Mouse (Mus musculus) frontal cortex, postnatal 25 days (tissue): ENCODE measurements at regions not wholly inside any gene's neighbourhood (a gene's known extent, or its start where the extent isn't known, plus 50 kb on each side); places are given as distances from the start of the nearest gene placed in this dataset.

Source experiments
- DNase-seq, 2 experiments: peaks; one replicate each; pipeline ENCODE4 v3.0.0; 2022; ENCODE audit warnings: low spot score in 2 of 2

DNA sequence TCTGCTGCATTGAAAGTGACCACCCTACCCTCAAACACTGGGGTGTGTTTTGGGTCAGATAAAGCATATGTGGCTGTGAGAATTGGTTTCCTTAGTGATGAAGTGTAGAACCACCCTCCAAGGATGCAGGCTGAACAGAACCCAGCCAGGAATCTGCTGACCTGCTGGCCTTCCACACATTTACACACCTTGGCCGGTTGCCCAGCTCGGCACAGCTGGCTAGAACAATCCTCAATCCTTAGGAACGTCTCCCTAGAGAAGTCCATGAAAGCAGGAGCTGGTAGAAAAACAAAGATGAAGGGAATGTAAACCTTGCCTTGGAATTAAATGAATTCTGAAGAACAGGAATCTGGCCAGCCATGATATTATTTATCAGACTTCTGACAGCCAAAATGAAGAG lies 737.3 kb downstream of the Slc4a3 start:
- DNase-seq, result no peak

GRCm38 (mm10) chr1:76322943-76323559 lies 777.0 kb downstream of the Slc4a3 start:
- no peak for DNase-seq

GRCm38 (mm10) chr1:76323592-76323991 lies 777.5 kb downstream of the Slc4a3 start:
- DNase-seq, result no peak

- DNase-seq, result no peak
These were observed 789.9 kb downstream of the Slc4a3 start for GRCm38 (mm10) chr1:76336011-76336410.

- no peak for DNase-seq
These were observed 816.0 kb downstream of the Slc4a3 start for GRCm38 (mm10) chr1:76362106-76362505.

DNA sequence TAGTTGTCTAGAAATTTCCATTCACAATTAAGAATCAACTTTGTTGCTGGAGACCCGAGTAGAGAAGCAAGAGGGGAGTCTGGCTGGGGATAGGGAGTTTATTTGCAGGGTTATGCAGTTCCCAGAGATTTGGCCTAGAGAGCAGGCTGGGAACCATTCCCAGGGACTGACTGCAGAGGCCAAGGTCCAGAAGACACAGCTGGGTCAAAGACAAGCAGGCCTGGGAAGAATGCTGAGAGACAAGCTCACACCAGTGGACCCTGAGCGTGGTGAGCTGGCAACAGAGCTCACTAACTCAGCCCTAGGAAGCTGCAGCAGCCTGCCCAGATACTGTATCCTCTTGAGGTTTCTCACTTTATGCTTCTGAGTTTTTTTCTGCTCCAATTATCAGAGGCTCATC lies 827.9 kb downstream of the Slc4a3 start:
- no peak for DNase-seq

DNA sequence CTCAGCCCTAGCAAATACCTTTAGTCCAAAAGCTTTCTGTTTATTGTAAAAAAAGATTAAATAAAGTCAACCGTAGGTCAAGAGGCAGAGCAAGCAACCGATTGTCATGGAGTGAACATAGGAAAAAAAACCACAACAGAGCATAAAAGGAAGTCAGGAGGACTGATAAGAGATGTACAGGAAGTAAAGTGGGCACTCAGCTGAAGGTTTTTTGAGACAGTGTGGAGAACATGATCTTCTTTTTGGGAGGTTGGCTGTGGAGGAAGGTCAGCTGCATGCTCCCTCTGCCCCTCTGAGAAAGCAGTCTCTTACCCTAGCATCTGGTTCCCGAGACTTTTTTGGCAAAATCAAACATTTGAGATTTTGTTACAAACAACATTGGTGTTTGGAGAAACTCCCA lies 832.1 kb downstream of the Slc4a3 start:
- DNase-seq, result no peak

GRCm38 (mm10) chr1:76392536-76392935 lies 846.5 kb downstream of the Slc4a3 start:
- no peak for DNase-seq

GRCm38 (mm10) chr1:76394038-76394437 lies 848.0 kb downstream of the Slc4a3 start:
- DNase-seq, result no peak

GRCm38 (mm10) chr1:76402854-76403253 lies 856.8 kb downstream of the Slc4a3 start:
- no peak for DNase-seq

GRCm38 (mm10) chr1:76404003-76404402 lies 857.9 kb downstream of the Slc4a3 start:
- no peak for DNase-seq

GRCm38 (mm10) chr1:76410813-76411212 lies 864.7 kb downstream of the Slc4a3 start:
- DNase-seq, result no peak

- DNase-seq, result no peak
These were observed 874.5 kb downstream of the Slc4a3 start for GRCm38 (mm10) chr1:76420525-76420924.

GRCm38 (mm10) chr1:76427439-76427838 lies 881.4 kb downstream of the Slc4a3 start:
- peak; percentile 10 to 40 for DNase-seq

DNA sequence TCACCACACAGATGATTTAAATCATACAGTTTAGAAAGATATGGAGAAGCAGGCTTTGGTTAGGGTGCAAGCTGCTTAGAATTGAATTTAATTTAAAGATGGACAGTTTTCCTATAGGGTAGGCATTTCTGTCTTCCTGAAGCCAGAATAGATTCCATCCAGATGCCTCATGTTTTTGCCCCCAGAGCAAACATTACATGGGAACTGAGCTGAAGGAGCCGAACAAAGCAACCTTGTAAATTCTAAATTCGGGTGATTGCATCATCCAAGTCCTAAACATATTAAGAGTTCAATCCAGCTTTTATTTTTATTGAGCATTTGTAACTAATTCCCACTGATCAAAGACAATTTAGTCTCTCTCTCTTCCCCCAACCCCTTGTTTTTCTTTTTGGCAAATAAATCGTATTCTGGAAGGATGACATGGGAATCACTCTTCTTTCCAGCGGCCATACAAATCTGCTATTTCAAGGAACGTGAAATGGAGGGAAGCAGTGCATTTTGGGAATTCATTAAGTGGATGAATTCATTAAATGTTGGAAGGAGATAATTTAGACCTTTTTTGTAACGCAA lies 884.1 kb downstream of the Slc4a3 start:
- DNase-seq, result no peak

DNA sequence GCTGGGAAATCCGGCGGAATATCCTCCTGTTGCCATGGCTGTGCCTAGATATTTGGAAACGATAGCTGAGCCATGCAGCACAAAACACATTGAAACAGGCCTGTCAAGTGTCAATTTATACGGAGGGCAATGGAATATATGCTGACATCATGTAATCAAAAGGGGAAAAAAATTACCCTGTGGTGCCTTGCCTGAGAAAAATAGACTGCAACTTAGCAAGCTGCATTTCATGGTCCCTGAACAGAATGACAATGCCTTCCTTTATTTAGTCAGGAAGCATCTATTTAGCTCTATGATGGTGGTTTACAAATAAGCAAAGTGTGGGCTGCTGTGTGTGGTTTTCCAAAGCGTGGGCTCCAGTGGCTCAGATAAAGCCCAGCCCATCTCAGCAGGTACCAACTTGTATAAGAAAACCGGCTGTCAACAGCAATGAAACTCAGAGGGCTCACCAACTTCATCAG lies 887.4 kb downstream of the Slc4a3 start:
- no peak for DNase-seq

DNA sequence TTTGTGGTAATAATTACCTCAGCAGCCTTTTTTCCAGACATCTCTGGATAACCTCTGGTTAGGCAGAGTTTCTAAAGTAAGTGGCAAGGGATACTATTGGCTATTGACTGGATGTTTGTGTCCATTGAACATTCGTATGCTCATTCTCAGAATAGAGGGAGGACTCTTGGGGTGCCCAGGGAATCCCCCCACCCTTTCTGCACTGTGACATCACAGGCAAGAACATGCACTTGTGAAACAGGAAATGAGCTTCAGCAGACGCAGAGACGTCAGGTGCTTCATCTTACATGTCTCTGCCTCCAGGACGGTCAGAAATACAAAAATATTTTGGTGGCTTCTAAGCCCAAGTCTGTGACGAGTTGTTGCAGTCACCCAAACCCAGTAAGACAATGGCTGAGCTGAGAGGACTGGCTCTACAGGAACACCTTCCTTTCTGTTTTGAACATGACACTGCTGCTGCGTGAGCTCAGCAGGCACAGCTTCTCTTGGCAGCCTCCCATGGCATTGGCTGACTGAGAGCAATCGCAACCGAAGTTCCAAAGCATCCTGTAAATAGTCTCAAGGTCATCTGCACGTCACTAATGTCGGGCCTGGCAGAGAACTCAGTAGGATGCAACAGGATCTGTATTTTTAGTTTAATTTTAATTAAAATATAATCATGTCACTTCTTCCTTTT lies 904.6 kb downstream of the Slc4a3 start:
- DNase-seq, result no peak

DNA sequence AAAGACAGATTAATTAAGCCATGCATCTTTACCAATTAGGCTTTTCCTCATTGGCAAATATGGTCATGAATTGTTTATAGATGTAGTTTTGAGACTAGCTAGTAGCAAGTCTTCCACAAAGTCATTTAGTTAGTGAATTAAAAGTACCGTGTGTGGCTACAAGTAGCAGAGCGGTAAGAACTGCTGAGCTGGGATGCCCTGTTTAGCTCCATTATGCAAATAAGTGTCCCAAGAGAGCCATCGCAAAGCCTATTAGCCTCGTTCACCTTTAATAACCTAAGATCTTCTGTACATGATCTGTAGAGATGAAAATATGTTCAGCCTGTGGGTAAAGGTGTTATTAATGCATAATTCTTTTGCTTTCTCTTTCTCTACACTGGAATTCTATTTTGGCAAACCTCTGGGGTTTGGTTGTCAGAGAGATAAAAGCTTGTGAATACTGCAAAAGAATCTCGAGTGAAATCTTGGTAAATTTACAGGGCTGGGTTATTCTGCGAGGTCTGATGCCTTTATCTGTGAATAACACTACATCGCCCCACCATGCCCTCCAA lies 907.2 kb downstream of the Slc4a3 start:
- DNase-seq, result no peak

GRCm38 (mm10) chr1:76466562-76466961 lies 920.5 kb downstream of the Slc4a3 start:
- no peak for DNase-seq

GRCm38 (mm10) chr1:76484193-76484592 lies 938.1 kb downstream of the Slc4a3 start:
- DNase-seq, result no peak

- DNase-seq, result no peak
These were observed 941.4 kb downstream of the Slc4a3 start for GRCm38 (mm10) chr1:76487481-76487880.

DNA sequence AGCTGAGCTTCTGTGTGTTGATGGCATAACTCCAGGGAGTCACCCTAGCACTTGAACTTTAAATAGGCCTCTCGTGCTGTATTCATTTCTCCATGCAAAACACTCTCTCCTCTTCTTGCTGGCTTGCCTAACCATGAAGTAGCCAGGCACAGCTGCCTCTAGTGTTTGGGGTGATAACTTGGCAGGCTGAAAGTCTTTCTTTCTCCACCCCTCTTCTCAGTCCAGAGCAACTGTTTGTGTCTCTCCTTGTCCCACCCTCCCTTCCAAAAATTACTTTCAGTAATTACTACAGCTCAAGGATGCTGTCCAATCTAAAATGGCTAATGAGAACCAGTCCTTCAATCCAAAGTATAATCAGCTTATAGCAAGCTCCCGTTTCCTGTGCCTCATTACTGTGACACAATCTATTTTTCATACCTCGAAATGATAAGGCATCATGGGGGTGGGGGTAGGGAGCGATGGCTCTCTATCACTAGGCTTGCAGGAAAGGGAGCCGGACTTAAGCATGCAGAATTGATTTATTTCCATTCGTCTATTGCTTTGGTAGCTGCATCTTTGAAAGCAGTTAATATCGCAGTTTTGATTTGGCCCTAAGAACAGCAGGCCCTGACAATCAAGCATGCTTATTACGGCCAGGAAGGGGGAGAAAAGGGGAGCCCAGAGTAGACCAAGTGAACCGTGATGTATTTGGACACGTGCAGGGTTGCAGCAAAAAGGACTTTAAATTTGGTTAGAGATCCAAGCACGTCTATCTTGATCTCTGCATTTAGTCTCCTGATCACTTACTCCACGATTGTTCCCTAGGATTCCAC lies 943.8 kb downstream of the Slc4a3 start:
- DNase-seq, result no peak
